Mouse (Mus musculus): ENCODE data around the gene Twf2. TPM values are rescaled to one million over a fixed set of nuclear protein-coding genes. Genes with fewer than 3 reads are reported as not detected.

Gene Twf2
- polyA plus RNA-seq, 1 experiment from 2014 or later: 60.0 TPM

DNA sequence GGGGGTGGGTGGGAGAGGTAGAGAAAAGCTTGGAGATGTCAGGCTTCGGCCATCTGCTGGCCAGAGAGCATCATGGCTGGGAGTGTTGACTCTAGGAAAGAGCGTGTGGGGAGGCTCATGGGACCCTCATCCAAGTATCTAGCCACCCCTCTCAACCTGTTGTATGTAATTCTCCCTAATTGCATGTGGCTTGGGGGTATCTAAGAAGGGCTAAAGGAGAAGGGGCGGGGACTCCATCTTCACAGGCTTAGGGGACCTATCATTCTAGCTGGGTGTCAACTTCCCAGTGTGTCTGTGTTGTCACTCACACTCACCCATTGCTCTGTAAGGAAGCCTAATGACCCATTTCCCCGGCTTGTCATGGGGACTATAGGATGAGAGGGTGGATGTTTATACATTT lies 28.9 kb downstream of the Twf2 start:
- Histone ChIP-seq H3K4me3 (no peak overlapping the region), H3K4me2 (no peak overlapping the region), H3K4me1 (no peaks in the 10 kb centered on the region), H3K9me3 (no peaks in the 10 kb centered on the region), H3K9ac (no peak overlapping the region), H3K36me3 (peaks cover 43% of the 10 kb centered on the region), H3K27me3 (0 out of 2 replicates have a peak, but pooled peaks cover 4% of the 10 kb centered on the region), H3K27ac (no peak overlapping the region)
- 85% methylated on average over 4 of the region's 4 CpGs for WGBS
- no peak for ATAC-seq (ENCODE audit: insufficient number of reproducible peaks, low FRiP score, low TSS enrichment, low read depth)

- H3K36me3 ChIP-seq: peaks cover 55% of the 10 kb centered on the region
- 90% methylated on average over 3 of the region's 3 CpGs for WGBS
- no peak overlapping the region for H3K4me2 ChIP-seq
- no peaks in the 10 kb centered on the region for H3K9me3 ChIP-seq
- H3K4me3 ChIP-seq: no peak overlapping the region
- H3K27ac ChIP-seq: no peak overlapping the region
- no peaks in the 10 kb centered on the region for H3K4me1 ChIP-seq
- no peak overlapping the region for H3K9ac ChIP-seq
- ATAC-seq (ENCODE audit: insufficient number of reproducible peaks, low FRiP score, low TSS enrichment, low read depth): peak; percentile 22; the same call in 1 of the 2 replicates
- no peaks in the 10 kb centered on the region for H3K27me3 ChIP-seq
These were observed 30.0 kb downstream of the Twf2 start for GRCm38 (mm10) chr9:106232956-106233355.

DNA sequence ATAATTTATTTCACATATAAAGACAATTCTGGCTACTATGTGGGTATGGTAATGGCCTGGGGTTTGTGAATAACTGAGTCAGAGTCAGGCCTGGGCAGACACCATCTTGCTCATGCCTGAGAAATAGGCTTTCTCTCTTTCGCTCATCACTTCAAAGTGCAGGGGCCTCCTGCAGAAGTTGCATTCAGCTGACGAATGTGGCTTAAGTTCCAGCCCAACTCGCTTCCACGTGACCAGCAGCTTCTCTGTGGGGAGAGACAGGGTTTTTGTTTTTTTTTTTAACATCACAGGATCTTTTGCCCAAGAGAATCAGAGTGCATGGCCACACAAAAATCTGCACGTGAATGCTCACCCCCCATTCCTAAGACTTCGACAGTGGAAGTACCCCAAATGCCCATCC lies 31.0 kb downstream of the Twf2 start:
- no peak overlapping the region for H3K4me2 ChIP-seq
- no peak overlapping the region for H3K27ac ChIP-seq
- no peak overlapping the region for H3K4me3 ChIP-seq
- no peaks in the 10 kb centered on the region for H3K9me3 ChIP-seq
- peaks cover 64% of the 10 kb centered on the region for H3K36me3 ChIP-seq
- no peaks in the 10 kb centered on the region for H3K27me3 ChIP-seq
- no peak overlapping the region for H3K9ac ChIP-seq
- ATAC-seq (ENCODE audit: insufficient number of reproducible peaks, low FRiP score, low TSS enrichment, low read depth): no peak
- 75% methylated on average over 6 of the region's 6 CpGs for WGBS
- H3K4me1 ChIP-seq: no peaks in the 10 kb centered on the region

- H3K27me3 ChIP-seq: no peaks in the 10 kb centered on the region
- H3K36me3 ChIP-seq: peaks cover 77% of the 10 kb centered on the region
- no peaks in the 10 kb centered on the region for H3K9me3 ChIP-seq
- H3K4me2 ChIP-seq: no peak overlapping the region
- 87% methylated on average over 23 of the region's 23 CpGs for WGBS
- H3K4me1 ChIP-seq: no peaks in the 10 kb centered on the region
- no peak overlapping the region for H3K9ac ChIP-seq
- no peak for ATAC-seq (ENCODE audit: insufficient number of reproducible peaks, low FRiP score, low TSS enrichment, low read depth)
- no peak overlapping the region for H3K27ac ChIP-seq
- H3K4me3 ChIP-seq: no peak overlapping the region
These were observed 32.4 kb downstream of the Twf2 start for GRCm38 (mm10) chr9:106235194-106235830.

- no peak overlapping the region for H3K4me2 ChIP-seq
- peaks cover 87% of the 10 kb centered on the region for H3K36me3 ChIP-seq
- WGBS: 91% methylated on average over 23 of the region's 23 CpGs
- H3K4me3 ChIP-seq: no peak overlapping the region
- no peaks in the 10 kb centered on the region for H3K4me1 ChIP-seq
- no peaks in the 10 kb centered on the region for H3K9me3 ChIP-seq
- no peak overlapping the region for H3K27ac ChIP-seq
- no peaks in the 10 kb centered on the region for H3K27me3 ChIP-seq
- no peak overlapping the region for H3K9ac ChIP-seq
- no peak for ATAC-seq (ENCODE audit: insufficient number of reproducible peaks, low FRiP score, low TSS enrichment, low read depth)
These were observed 33.4 kb downstream of the Twf2 start for GRCm38 (mm10) chr9:106236156-106236817.

GRCm38 (mm10) chr9:106236818-106237211 lies 33.9 kb downstream of the Twf2 start:
- no peaks in the 10 kb centered on the region for H3K9me3 ChIP-seq
- peaks cover 92% of the 10 kb centered on the region for H3K36me3 ChIP-seq

GRCm38 (mm10) chr9:106237401-106237800 lies 34.5 kb downstream of the Twf2 start:
- Histone ChIP-seq H3K9ac (no peak overlapping the region), H3K4me3 (no peak overlapping the region), H3K27ac (no peak overlapping the region), H3K27me3 (no peaks in the 10 kb centered on the region), H3K4me2 (no peak overlapping the region), H3K36me3 (peaks cover 98% of the 10 kb centered on the region), H3K9me3 (no peaks in the 10 kb centered on the region), H3K4me1 (no peaks in the 10 kb centered on the region)
- no peak for ATAC-seq (ENCODE audit: insufficient number of reproducible peaks, low FRiP score, low TSS enrichment, low read depth)
- WGBS: 89% methylated on average over 8 of the region's 8 CpGs

More at GRCm38 (mm10) chr9:106236818-106237211, 33.9 kb downstream of the Twf2 start:
- ATAC-seq (ENCODE audit: insufficient number of reproducible peaks, low FRiP score, low TSS enrichment, low read depth): no peak
- Histone ChIP-seq H3K4me2 (no peak overlapping the region), H3K9ac (no peak overlapping the region), H3K27ac (no peak overlapping the region), H3K27me3 (no peaks in the 10 kb centered on the region), H3K4me3 (no peak overlapping the region), H3K4me1 (no peaks in the 10 kb centered on the region)
- WGBS: 74% methylated on average over 3 of the region's 3 CpGs

GRCm38 (mm10) chr9:106237878-106238277 lies 35.0 kb downstream of the Twf2 start:
- H3K36me3 ChIP-seq: peaks cover 99% of the 10 kb centered on the region
- WGBS: 93% methylated on average over 10 of the region's 10 CpGs
- no peak for ATAC-seq (ENCODE audit: insufficient number of reproducible peaks, low FRiP score, low TSS enrichment, low read depth)

DNA sequence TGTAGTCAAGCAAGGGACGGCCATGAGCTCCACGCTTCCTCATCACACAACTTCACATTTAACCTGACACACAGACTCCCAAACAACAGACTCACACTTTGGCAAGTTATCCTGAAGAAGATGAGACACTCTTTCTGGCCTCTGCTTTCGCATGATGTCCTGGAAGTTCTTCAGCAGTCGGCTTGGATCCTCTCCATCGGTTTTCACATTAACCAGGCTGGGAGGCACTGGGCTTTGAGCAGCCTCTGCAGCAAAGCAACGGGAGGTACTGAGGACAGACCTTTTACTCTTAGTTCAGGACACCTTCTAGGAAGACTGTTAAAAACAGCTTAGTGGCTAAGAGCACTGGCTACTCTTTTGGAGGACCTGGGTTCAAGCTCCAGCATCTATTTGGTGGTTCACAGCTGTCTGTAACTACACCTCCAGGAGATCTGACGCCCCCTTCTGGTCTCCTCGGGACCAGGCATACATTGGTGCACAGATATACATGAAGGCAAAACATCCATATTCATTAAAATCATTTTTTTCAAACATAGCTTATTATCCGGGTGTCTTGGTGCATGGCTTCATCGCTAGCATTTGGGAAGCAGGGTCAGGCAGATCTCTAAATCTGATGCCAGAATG lies 38.7 kb downstream of the Twf2 start:
- WGBS: 90% methylated on average over 10 of the region's 10 CpGs
- Histone ChIP-seq H3K27ac (no peak overlapping the region), H3K36me3 (peaks cover 73% of the 10 kb centered on the region), H3K4me3 (no peak overlapping the region), H3K9me3 (no peaks in the 10 kb centered on the region), H3K9ac (no peak overlapping the region), H3K4me2 (no peak overlapping the region), H3K27me3 (no peaks in the 10 kb centered on the region), H3K4me1 (peaks cover 12% of the 10 kb centered on the region)
- ATAC-seq (ENCODE audit: insufficient number of reproducible peaks, low FRiP score, low TSS enrichment, low read depth): no peak

More at GRCm38 (mm10) chr9:106237878-106238277, 35.0 kb downstream of the Twf2 start:
- Histone ChIP-seq H3K27ac (no peak overlapping the region), H3K4me1 (0 out of 2 replicates have a peak, but pooled peaks cover under 1% of the 10 kb centered on the region), H3K4me3 (no peak overlapping the region), H3K9ac (no peak overlapping the region), H3K4me2 (no peak overlapping the region), H3K27me3 (no peaks in the 10 kb centered on the region), H3K9me3 (no peaks in the 10 kb centered on the region)

- Histone ChIP-seq H3K9ac (no peak overlapping the region), H3K27me3 (no peaks in the 10 kb centered on the region), H3K4me1 (peaks cover 19% of the 10 kb centered on the region), H3K36me3 (peaks cover 60% of the 10 kb centered on the region), H3K4me3 (no peak overlapping the region), H3K9me3 (no peaks in the 10 kb centered on the region), H3K4me2 (no peak overlapping the region), H3K27ac (peak overlapping the region; percentile 59)
- WGBS: 51% methylated on average over 19 of the region's 19 CpGs
- ATAC-seq (ENCODE audit: insufficient number of reproducible peaks, low FRiP score, low TSS enrichment, low read depth): no peak
These were observed 40.0 kb downstream of the Twf2 start for GRCm38 (mm10) chr9:106242813-106243488.

- H3K27ac ChIP-seq: no peak overlapping the region
- no peaks in the 10 kb centered on the region for H3K9me3 ChIP-seq
- H3K9ac ChIP-seq: no peak overlapping the region
- H3K36me3 ChIP-seq: 0 out of 2 replicates have a peak, but pooled peaks cover 8% of the 10 kb centered on the region
- no peak overlapping the region for H3K4me3 ChIP-seq
- no peaks in the 10 kb centered on the region for H3K27me3 ChIP-seq
- no peak overlapping the region for H3K4me2 ChIP-seq
- WGBS: 84% methylated on average over 11 of the region's 11 CpGs
- ATAC-seq (ENCODE audit: insufficient number of reproducible peaks, low FRiP score, low TSS enrichment, low read depth): no peak
- peaks cover 20% of the 10 kb centered on the region for H3K4me1 ChIP-seq
These were observed 46.6 kb downstream of the Twf2 start for GRCm38 (mm10) chr9:106249550-106249949.

- 50% methylated on average over 4 of the region's 4 CpGs for WGBS
- H3K27ac ChIP-seq: no peak overlapping the region
These were observed 47.3 kb downstream of the Twf2 start for GRCm38 (mm10) chr9:106250245-106250644.

More at GRCm38 (mm10) chr9:106250245-106250644, 47.3 kb downstream of the Twf2 start:
- no peak overlapping the region for H3K9ac ChIP-seq
- peaks cover 20% of the 10 kb centered on the region for H3K4me1 ChIP-seq
- no peak for ATAC-seq (ENCODE audit: insufficient number of reproducible peaks, low FRiP score, low TSS enrichment, low read depth)
- no peak overlapping the region for H3K4me3 ChIP-seq
- no peaks in the 10 kb centered on the region for H3K9me3 ChIP-seq
- H3K4me2 ChIP-seq: no peak overlapping the region
- 0 out of 2 replicates have a peak, but pooled peaks cover 2% of the 10 kb centered on the region for H3K36me3 ChIP-seq
- H3K27me3 ChIP-seq: no peaks in the 10 kb centered on the region
